Mouse (Mus musculus) gastrocnemius, postnatal 14 days (tissue): ENCODE data around the gene Phtf1. TPM values are rescaled to one million over a fixed set of nuclear protein-coding genes. Genes with fewer than 3 reads are reported as not detected.

Experiments
- DNase-seq: peaks from one replicate; pipeline ENCODE4 v3.0.0; 2021; ENCODE audit warnings: mixed read lengths
- intact Hi-C: fragments of 180-260 bp; cut with DNase I; formaldehyde crosslinking; loops from one replicate; pipeline ENCODE4 v1.15.1; 2025; ENCODE audit warnings: low total_unique reads
- long read RNA-seq, 2 experiments: library from polyadenylated mRNA; stranded (forward); transcript quantifications; one replicate each; pipeline ENCODE4 v2.0.0; 2021
- total RNA-seq, 2 experiments: library from RNA; stranded (reverse); gene quantifications; 2 replicates each; pipeline ENCODE4 v1.2.3; 2021

The Phtf1 gene
- total RNA-seq: 1 to 10 TPM; 6.1 to 6.3 TPM
- long read RNA-seq, experiment 1, partial matches to known transcripts: 0 of 6 reads
- long read RNA-seq, experiment 1, other reads (novel, unspliced or antisense): 3 of 6 reads
- long read RNA-seq, experiment 2, transcript Phtf1-202 (19 exons, 3,327 nt): major isoform, 5 of 8 reads
- long read RNA-seq, experiment 2, partial matches to known transcripts: 0 of 8 reads
- long read RNA-seq, experiment 2, other reads (novel, unspliced or antisense): 2 of 8 reads

GRCm38 (mm10) chr3:103967861-103968691 lies at the start of gene Phtf1:
Gene Phtf1, plus strand, starts transcription at chr3:103968110.
- intact Hi-C loops: loop anchor here (10.0 kb wide), 1 partner anchor 53 kb away; the partner anchor contains the start of gene Rsbn1
- DNase-seq: peak; percentile 86

- intact Hi-C loops: no loop called here
- DNase-seq: no peak
These were observed 47.8 kb upstream of the Phtf1 start for GRCm38 (mm10) chr3:103920094-103920493.

GRCm38 (mm10) chr3:103925302-103925701 lies 42.6 kb upstream of the Phtf1 start:
- DNase-seq: no peak
- intact Hi-C loops: no loop called here

- no peak for DNase-seq
- intact Hi-C loops: no loop called here
These were observed 40.4 kb upstream of the Phtf1 start for GRCm38 (mm10) chr3:103927511-103927910.

- DNase-seq: no peak
- intact Hi-C loops: no loop called here
These were observed 22.9 kb upstream of the Phtf1 start for GRCm38 (mm10) chr3:103944794-103945562.

- intact Hi-C loops: no loop called here
- no peak for DNase-seq
These were observed 19.2 kb upstream of the Phtf1 start for GRCm38 (mm10) chr3:103948666-103949065.

GRCm38 (mm10) chr3:103960622-103961021 lies 7.3 kb upstream of the Phtf1 start:
- intact Hi-C loops: loop anchor here (10.0 kb wide), 1 partner anchor 46 kb away; the partner anchor contains the start of gene Rsbn1
- no peak for DNase-seq

- no peak for DNase-seq
- intact Hi-C loops: loop anchor here (10.0 kb wide), 1 partner anchor 52 kb away; the partner anchor contains the start of gene Rsbn1
These were observed 679 bp upstream of the Phtf1 start for GRCm38 (mm10) chr3:103967231-103967630.

GRCm38 (mm10) chr3:103968701-103969100 lies 791 bp downstream of the Phtf1 start:
- intact Hi-C loops: loop anchor here (10.0 kb wide), 1 partner anchor 54 kb away; the partner anchor contains the start of gene Rsbn1
- DNase-seq: no peak

GRCm38 (mm10) chr3:103971157-103971556 lies 3.2 kb downstream of the Phtf1 start:
- no peak for DNase-seq
- intact Hi-C loops: no loop called here

- no peak for DNase-seq
These were observed 16.6 kb downstream of the Phtf1 start for GRCm38 (mm10) chr3:103984556-103984955.

GRCm38 (mm10) chr3:103985194-103985593 lies 17.3 kb downstream of the Phtf1 start:
- DNase-seq: no peak

More at GRCm38 (mm10) chr3:103984556-103984955, 16.6 kb downstream of the Phtf1 start:
- intact Hi-C loops: no loop called here

GRCm38 (mm10) chr3:103987831-103988432 lies 20.0 kb downstream of the Phtf1 start:
- no peak for DNase-seq
- intact Hi-C loops: no loop called here

More at GRCm38 (mm10) chr3:103985194-103985593, 17.3 kb downstream of the Phtf1 start:
- intact Hi-C loops: no loop called here

- no peak for DNase-seq
- intact Hi-C loops: no loop called here
These were observed 21.4 kb downstream of the Phtf1 start for GRCm38 (mm10) chr3:103989352-103989751.

GRCm38 (mm10) chr3:103991271-103991670 lies 23.4 kb downstream of the Phtf1 start:
- intact Hi-C loops: no loop called here
- DNase-seq: no peak

GRCm38 (mm10) chr3:103998724-103999123 lies 30.8 kb downstream of the Phtf1 start:
- no peak for DNase-seq
- intact Hi-C loops: no loop called here

- intact Hi-C loops: no loop called here
- no peak for DNase-seq
These were observed 39.1 kb downstream of the Phtf1 start for GRCm38 (mm10) chr3:104006896-104007466.

GRCm38 (mm10) chr3:104007479-104007878 lies 39.6 kb downstream of the Phtf1 start:
- intact Hi-C loops: no loop called here
- DNase-seq: no peak
